Mouse (Mus musculus) erythroblast, embryonic 14.5 days (primary cell): ENCODE data around the gene Thnsl2.

Source experiments
- GATA1 ChIP-seq: IDR thresholded peaks from 2 replicates; pipeline ENCODE4 v1.6.1; 2012; ENCODE audit warnings: low read length, inconsistent platforms, mixed read lengths
- TAL1 ChIP-seq: IDR thresholded peaks from 3 replicates; pipeline ENCODE4 v1.6.1; 2012; ENCODE audit warnings: low read length, inconsistent platforms, mixed read lengths

DNA sequence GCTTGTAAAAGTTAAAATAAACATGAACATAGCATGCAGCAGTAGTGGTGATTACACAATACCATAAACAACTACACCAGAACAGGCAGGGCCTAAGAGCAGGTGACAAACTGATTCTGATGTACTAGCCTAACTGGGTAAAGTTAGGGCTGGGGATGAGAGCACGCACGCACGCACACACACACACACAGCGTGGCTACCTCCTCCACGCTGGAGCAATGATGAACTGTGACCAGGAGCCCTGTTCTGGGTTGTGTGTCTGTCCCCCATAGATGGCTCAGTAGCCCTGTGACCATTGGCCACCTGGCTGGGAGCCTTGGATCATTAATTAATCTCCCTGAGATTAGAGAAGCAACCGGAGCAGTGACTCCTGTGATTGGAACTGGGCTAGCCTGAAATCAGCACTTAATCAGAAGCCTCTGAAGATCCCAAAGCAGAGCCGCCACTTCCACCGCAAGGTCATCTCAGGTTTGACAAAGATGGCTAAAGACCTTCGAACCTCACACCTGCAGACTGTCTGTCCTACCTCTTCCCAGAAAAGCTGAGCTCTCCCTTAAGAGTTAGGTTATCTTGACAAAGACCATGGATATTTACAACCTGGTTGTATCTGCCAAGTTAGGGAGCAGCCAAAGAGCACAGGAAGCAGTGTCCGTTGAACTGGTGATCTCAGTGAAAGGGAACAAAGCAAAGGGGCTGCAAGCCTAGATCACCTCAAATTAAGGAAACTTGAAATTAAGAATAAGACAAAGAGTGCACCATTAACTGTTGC is 28.8 kb upstream of the Thnsl2 start:
- TF ChIP-seq GATA1, result no peak
- no peak for TF ChIP-seq TAL1
